Mouse (Mus musculus): Measurements from ENCODE around the gene Bmp2. TPM values are rescaled to one million over a fixed set of nuclear protein-coding genes. Genes with fewer than 3 reads are reported as not detected.

Gene Bmp2
- polyA plus RNA-seq (2012; rRNA removed) = 1.1 TPM in 2 replicates

DNA sequence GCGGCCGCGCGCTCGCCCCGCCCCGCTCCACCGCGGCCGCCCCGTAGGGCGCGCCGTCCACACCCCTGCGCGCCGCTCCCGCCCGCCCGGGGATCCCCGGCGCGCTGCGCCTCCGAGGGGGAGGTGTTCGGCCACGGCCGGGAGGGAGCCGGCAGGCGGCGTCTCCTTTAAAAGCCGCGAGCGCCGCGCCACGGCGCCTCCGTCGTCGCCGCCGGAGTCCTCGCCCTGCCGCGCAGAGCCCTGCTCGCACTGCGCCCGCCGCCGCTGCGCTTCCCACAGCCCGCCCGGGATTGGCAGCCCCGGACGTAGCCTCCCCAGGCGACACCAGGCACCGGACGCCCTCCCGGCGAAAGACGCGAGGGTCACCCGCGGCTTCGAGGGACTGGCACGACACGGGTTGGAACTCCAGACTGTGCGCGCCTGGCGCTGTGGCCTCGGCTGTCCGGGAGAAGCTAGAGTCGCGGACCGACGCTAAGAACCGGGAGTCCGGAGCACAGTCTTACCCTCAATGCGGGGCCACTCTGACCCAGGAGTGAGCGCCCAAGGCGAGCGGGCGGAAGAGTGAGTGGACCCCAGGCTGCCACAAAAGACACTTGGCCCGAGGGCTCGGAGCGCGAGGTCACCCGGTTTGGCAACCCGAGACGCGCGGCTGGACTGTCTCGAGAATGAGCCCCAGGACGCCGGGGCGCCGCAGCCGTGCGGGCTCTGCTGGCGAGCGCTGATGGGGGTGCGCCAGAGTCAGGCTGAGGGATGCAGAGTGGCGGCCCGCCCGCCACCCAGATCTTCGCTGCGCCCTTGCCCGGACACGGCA, at the start of gene Bmp2:
TSS of gene Bmp2 (plus strand) at position 129 of the 811 bp plus-strand sequence.

Measured in liver, embryonic 14 days (tissue).